Mouse (Mus musculus) liver, adult 2 months (tissue): Measurements from ENCODE around the gene Ptpra.

Experiments used
- CTCF ChIP-seq: fragments of 200-500 bp; IDR thresholded peaks from 2 replicates; pipeline ENCODE4 v1.5.1; 2011; ENCODE audit warnings: low read depth, low read length, control low read depth
- POLR2A ChIP-seq: fragments of 200-500 bp; IDR thresholded peaks from 2 replicates; pipeline ENCODE4 v1.6.1; 2011; ENCODE audit warnings: low read length, control low read depth; ENCODE audit not compliant: insufficient read depth; ENCODE audit errors: extremely low read depth

GRCm38 (mm10) chr2:130558015-130558414, 107.9 kb downstream of the Ptpra start:
- no peak for TF ChIP-seq POLR2A
- no peak for TF ChIP-seq CTCF
